Mouse (Mus musculus) forebrain, embryonic 13.5 days (tissue): ENCODE data around the gene Npw. TPM values are rescaled to one million over a fixed set of nuclear protein-coding genes. Genes with fewer than 3 reads are reported as not detected.
A peak's percentile ranks its signal among the peaks of the same experiment; 100 is the strongest.

ENCODE experiments used
- ATAC-seq: fragments of 200-750 bp; cut with Nextera tagmentation; 2 replicates; pipeline ENCODE4 v1.8.0; 2017
- H3K27ac ChIP-seq: fragments of 300-500 bp; sonication (generic); 2 replicates; pipeline ENCODE4 v1.5.1; 2015; ENCODE audit warnings: inconsistent platforms, mild to moderate bottlenecking, moderate library complexity
- H3K27me3 ChIP-seq: fragments of 300-500 bp; sonication (generic); 2 replicates; pipeline ENCODE4 v1.6.1; 2015; ENCODE audit warnings: mild to moderate bottlenecking, inconsistent platforms
- H3K36me3 ChIP-seq: fragments of 300-500 bp; sonication (generic); 2 replicates; pipeline ENCODE4 v1.6.1; 2015; ENCODE audit warnings: mild to moderate bottlenecking, inconsistent platforms; ENCODE audit not compliant: poor library complexity, severe bottlenecking
- H3K4me1 ChIP-seq: fragments of 300-500 bp; sonication (generic); 2 replicates; pipeline ENCODE4 v1.6.1; 2015; ENCODE audit warnings: inconsistent platforms
- H3K4me2 ChIP-seq: fragments of 300-500 bp; sonication (generic); 2 replicates; pipeline ENCODE4 v1.6.1; 2015; ENCODE audit warnings: inconsistent platforms, mild to moderate bottlenecking, moderate library complexity
- H3K4me3 ChIP-seq: fragments of 300-500 bp; sonication (generic); 2 replicates; pipeline ENCODE4 v1.5.1; 2015; ENCODE audit warnings: mild to moderate bottlenecking, inconsistent platforms
- H3K9ac ChIP-seq: fragments of 300-500 bp; sonication (generic); 2 replicates; pipeline ENCODE4 v1.6.1; 2015; ENCODE audit warnings: mild to moderate bottlenecking, inconsistent platforms
- H3K9me3 ChIP-seq: fragments of 300-500 bp; sonication (generic); replicated peaks from 2 replicates; pipeline ENCODE4 v1.6.1; 2016; ENCODE audit warnings: inconsistent platforms
- WGBS: fragments of 180-500 bp; shearing (Covaris S2); methylation state at CpG from one replicate; pipeline ENCODE4 v1.1.7; 2015; 5-methylcytosine and 5-hydroxymethylcytosine counted together
- polyA plus RNA-seq: library from polyadenylated mRNA; unstranded; fragments of >200 nt; fragmentation: Nextera tagmentation; extraction: Ambion mirVana; gene quantifications from 2 replicates; pipeline ENCODE4 v1.2.1, GENCODE M21; 2015

Gene Npw
- polyA plus RNA-seq, 1 experiment from 2014 or later = not detected

- no peak for ATAC-seq
Measured at GRCm38 (mm10) chr17:24647493-24647892, 10.8 kb downstream of the Npw start.

DNA sequence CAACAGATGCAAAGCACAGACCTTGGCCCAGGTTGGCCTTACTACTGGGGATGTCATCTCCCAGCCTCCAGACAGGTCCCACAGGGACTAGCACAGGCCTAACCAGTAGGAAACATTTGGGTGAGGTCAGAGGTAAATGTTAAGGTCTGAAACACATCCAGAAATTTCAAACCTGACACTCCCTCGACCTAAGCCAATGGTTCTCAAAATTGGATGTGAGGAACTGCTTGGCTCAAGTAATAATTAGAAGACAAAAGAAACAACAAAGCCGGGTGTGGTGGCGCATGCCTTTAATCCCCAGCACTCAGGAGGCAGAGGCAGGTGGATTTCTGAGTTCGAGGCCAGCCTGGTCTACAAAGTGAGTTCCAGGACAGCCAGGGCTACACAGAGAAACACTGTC, 11.9 kb downstream of the Npw start:
- Histone ChIP-seq H3K9me3 (no peaks in the 10 kb centered on the region), H3K9ac (no peak overlapping the region), H3K4me1 (peaks cover 13% of the 10 kb centered on the region), H3K27me3 (peaks cover 31% of the 10 kb centered on the region), H3K36me3 (no peaks in the 10 kb centered on the region), H3K4me3 (no peak overlapping the region), H3K27ac (no peak overlapping the region), H3K4me2 (no peak overlapping the region)
- no peak for ATAC-seq
- 86% methylated on average over 4 of the region's 4 CpGs for WGBS

More at GRCm38 (mm10) chr17:24647493-24647892, 10.8 kb downstream of the Npw start:
- Histone ChIP-seq H3K4me3 (no peak overlapping the region), H3K9me3 (no peaks in the 10 kb centered on the region), H3K27ac (peak overlapping the region; percentile 12; the same call in 1 of the 2 replicates), H3K4me2 (no peak overlapping the region), H3K36me3 (no peaks in the 10 kb centered on the region), H3K27me3 (peaks cover 41% of the 10 kb centered on the region), H3K9ac (0 out of 2 replicates have a peak overlapping the region, but pooled peaks have one; percentile 6), H3K4me1 (peaks cover 13% of the 10 kb centered on the region)
- 85% methylated on average over 11 of the region's 11 CpGs for WGBS

- Histone ChIP-seq H3K27me3 (peaks cover 27% of the 10 kb centered on the region), H3K36me3 (no peaks in the 10 kb centered on the region), H3K4me3 (no peak overlapping the region), H3K9ac (no peak overlapping the region), H3K9me3 (no peaks in the 10 kb centered on the region), H3K27ac (no peak overlapping the region), H3K4me2 (no peak overlapping the region), H3K4me1 (peaks cover 13% of the 10 kb centered on the region)
- ATAC-seq = no peak
- 85% methylated on average over 3 of the region's 3 CpGs for WGBS
Measured at GRCm38 (mm10) chr17:24645916-24646315, 12.3 kb downstream of the Npw start.

DNA sequence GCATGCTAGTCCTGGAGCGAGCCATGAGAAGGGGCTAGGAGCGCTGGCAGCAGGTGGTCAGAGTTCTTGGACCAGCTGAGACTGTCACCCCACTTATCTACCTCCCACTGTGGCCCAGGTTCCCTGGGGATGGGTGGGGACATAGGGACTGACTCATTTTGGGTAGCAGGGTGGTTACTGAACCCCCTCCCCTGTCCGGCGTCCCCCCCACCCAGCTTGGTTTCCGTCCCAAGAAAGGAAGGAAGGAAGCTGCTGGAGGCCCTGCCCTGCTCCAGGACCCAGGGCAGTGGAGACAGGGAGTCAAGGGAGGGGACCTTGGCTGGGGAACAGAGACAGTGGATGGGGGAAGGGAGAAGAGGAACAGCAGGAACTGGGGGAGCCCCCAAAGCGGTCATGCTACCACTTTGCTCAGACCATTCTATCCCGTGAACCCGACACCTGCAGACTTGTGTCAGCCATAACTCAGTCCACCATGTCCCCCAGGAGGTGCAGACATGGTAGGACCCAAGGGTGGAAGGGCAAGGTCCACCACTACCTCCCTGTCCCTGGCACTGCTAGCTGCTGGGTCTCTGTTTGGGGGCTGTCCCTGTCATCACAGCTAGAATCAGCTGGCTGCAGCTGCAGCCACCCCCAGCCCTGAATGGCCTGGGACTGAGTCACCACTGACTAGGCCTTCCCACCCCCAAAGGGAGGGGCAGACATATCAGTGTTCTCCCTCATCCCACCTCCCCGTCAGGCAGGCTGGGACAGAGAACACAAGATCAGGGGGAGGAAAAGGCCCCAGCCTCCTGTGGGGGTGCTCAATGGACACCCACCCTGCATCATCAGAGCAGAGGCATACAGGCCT, 13.2 kb downstream of the Npw start:
- 83% methylated on average over 9 of the region's 9 CpGs for WGBS
- Histone ChIP-seq H3K4me3 (no peak overlapping the region), H3K27me3 (peaks cover 19% of the 10 kb centered on the region), H3K36me3 (no peaks in the 10 kb centered on the region), H3K4me1 (peaks cover 9% of the 10 kb centered on the region), H3K9ac (no peak overlapping the region; the same call in 1 of the 2 replicates), H3K9me3 (no peaks in the 10 kb centered on the region), H3K27ac (no peak overlapping the region), H3K4me2 (no peak overlapping the region)
- no peak for ATAC-seq

- 55% methylated on average over 7 of the region's 7 CpGs for WGBS
- Histone ChIP-seq H3K4me1 (no peaks in the 10 kb centered on the region), H3K9me3 (no peaks in the 10 kb centered on the region), H3K27ac (no peak overlapping the region), H3K4me3 (no peak overlapping the region), H3K36me3 (no peaks in the 10 kb centered on the region), H3K4me2 (no peak overlapping the region), H3K27me3 (peaks cover 10% of the 10 kb centered on the region; the same call in 1 of the 2 replicates), H3K9ac (no peak overlapping the region; the same call in 1 of the 2 replicates)
- no peak for ATAC-seq
Measured at GRCm38 (mm10) chr17:24644030-24644715, 14.1 kb downstream of the Npw start.

DNA sequence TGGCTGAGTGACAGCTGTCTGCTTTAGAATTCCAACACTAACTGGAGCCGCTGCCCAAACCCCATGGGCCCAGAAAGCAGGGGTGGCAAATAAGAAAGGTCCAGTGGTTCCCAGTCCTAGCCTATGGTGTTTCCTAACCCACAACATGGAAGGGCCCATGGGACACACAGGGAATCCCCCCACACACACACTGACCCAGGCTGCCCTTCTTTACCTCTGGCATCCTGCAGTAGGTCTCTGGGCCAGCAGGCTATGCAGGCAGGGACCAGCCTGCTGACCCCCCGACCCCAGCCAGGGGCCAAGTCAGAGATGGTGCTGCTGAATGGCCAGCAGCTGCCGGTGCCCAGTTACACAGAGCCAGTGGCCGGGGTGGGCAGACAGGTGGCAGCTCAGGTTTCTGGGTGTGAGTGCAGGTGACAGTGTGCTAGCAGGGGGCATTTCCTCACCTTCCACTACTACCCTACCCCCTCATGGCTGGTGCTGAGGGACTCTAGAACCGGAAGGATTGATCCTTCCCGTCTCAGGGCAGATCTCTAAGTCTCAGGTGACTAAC, 15.4 kb downstream of the Npw start:
- H3K4me2 ChIP-seq = no peak overlapping the region
- H3K36me3 ChIP-seq = no peaks in the 10 kb centered on the region
- H3K27me3 ChIP-seq = no peaks in the 10 kb centered on the region
- H3K9me3 ChIP-seq = no peaks in the 10 kb centered on the region
- 80% methylated on average over 6 of the region's 6 CpGs for WGBS
- H3K4me1 ChIP-seq = no peaks in the 10 kb centered on the region
- no peak overlapping the region for H3K9ac ChIP-seq
- ATAC-seq = no peak
- H3K27ac ChIP-seq = no peak overlapping the region
- H3K4me3 ChIP-seq = no peak overlapping the region

- no peak for ATAC-seq
- Histone ChIP-seq H3K9me3 (no peaks in the 10 kb centered on the region), H3K4me1 (no peaks in the 10 kb centered on the region)
Measured at GRCm38 (mm10) chr17:24641944-24642343, 16.3 kb downstream of the Npw start.

GRCm38 (mm10) chr17:24640581-24640980, 17.7 kb downstream of the Npw start:
- H3K4me1 ChIP-seq = no peaks in the 10 kb centered on the region
- no peak overlapping the region for H3K4me2 ChIP-seq
- no peak overlapping the region for H3K27ac ChIP-seq
- H3K36me3 ChIP-seq = no peaks in the 10 kb centered on the region
- H3K27me3 ChIP-seq = no peaks in the 10 kb centered on the region
- H3K4me3 ChIP-seq = no peak overlapping the region
- no peak for ATAC-seq
- WGBS = 97% methylated on average over 15 of the region's 15 CpGs
- H3K9me3 ChIP-seq = no peaks in the 10 kb centered on the region
- H3K9ac ChIP-seq = no peak overlapping the region

More at GRCm38 (mm10) chr17:24641944-24642343, 16.3 kb downstream of the Npw start:
- 94% methylated on average over 14 of the region's 14 CpGs for WGBS
- Histone ChIP-seq H3K27me3 (no peaks in the 10 kb centered on the region), H3K4me3 (no peak overlapping the region), H3K9ac (no peak overlapping the region), H3K27ac (no peak overlapping the region), H3K4me2 (no peak overlapping the region), H3K36me3 (no peaks in the 10 kb centered on the region)

GRCm38 (mm10) chr17:24640119-24640518, 18.1 kb downstream of the Npw start:
- H3K4me3 ChIP-seq = no peak overlapping the region
- ATAC-seq = no peak
- H3K27me3 ChIP-seq = no peaks in the 10 kb centered on the region
- H3K27ac ChIP-seq = no peak overlapping the region
- no peaks in the 10 kb centered on the region for H3K4me1 ChIP-seq
- H3K9me3 ChIP-seq = no peaks in the 10 kb centered on the region
- H3K9ac ChIP-seq = no peak overlapping the region
- no peak overlapping the region for H3K4me2 ChIP-seq
- 93% methylated on average over 7 of the region's 7 CpGs for WGBS
- H3K36me3 ChIP-seq = no peaks in the 10 kb centered on the region

GRCm38 (mm10) chr17:24639571-24639988, 18.7 kb downstream of the Npw start:
- Histone ChIP-seq H3K4me2 (no peak overlapping the region), H3K27ac (no peak overlapping the region), H3K27me3 (no peaks in the 10 kb centered on the region), H3K9me3 (no peaks in the 10 kb centered on the region), H3K36me3 (no peaks in the 10 kb centered on the region), H3K9ac (0 out of 2 replicates have a peak overlapping the region, but pooled peaks have one; percentile 21), H3K4me1 (no peaks in the 10 kb centered on the region), H3K4me3 (no peak overlapping the region)
- WGBS = 82% methylated on average over 5 of the region's 5 CpGs
- ATAC-seq = no peak

- Histone ChIP-seq H3K4me1 (no peaks in the 10 kb centered on the region), H3K4me3 (no peak overlapping the region), H3K9ac (no peak overlapping the region), H3K9me3 (no peaks in the 10 kb centered on the region), H3K27ac (no peak overlapping the region), H3K4me2 (no peak overlapping the region), H3K27me3 (no peaks in the 10 kb centered on the region), H3K36me3 (no peaks in the 10 kb centered on the region)
- ATAC-seq = no peak
- WGBS = 81% methylated on average over 9 of the region's 9 CpGs
Measured at GRCm38 (mm10) chr17:24638840-24639239, 19.4 kb downstream of the Npw start.

DNA sequence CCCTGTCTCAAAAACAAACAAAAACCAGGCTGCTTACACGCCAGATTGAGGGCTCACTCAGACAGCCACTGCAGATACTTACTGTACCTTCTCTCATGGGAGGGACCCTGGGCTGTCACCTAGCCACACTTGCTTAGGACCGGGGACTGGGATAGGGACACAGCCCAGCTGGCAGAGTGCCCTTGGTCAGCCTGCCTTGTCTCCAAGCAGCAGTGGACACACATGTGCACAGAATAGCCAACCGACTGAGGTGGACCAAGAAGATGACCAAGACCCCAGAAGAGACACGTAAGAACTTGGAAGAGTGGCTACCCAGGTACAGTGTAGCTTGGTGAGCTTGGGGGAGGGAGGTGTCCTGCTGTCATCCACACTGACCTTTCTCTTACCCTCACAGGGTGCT, 20.0 kb downstream of the Npw start:
- Histone ChIP-seq H3K9me3 (no peaks in the 10 kb centered on the region), H3K4me2 (no peak overlapping the region), H3K9ac (no peak overlapping the region; the same call in 1 of the 2 replicates), H3K27me3 (no peaks in the 10 kb centered on the region), H3K27ac (no peak overlapping the region), H3K4me3 (no peak overlapping the region), H3K4me1 (peaks cover 4% of the 10 kb centered on the region), H3K36me3 (no peaks in the 10 kb centered on the region)
- 91% methylated on average over 4 of the region's 4 CpGs for WGBS
- no peak for ATAC-seq
